ENCODE assay signal across 16 mouse cellular contexts in the genomic region with DNA sequence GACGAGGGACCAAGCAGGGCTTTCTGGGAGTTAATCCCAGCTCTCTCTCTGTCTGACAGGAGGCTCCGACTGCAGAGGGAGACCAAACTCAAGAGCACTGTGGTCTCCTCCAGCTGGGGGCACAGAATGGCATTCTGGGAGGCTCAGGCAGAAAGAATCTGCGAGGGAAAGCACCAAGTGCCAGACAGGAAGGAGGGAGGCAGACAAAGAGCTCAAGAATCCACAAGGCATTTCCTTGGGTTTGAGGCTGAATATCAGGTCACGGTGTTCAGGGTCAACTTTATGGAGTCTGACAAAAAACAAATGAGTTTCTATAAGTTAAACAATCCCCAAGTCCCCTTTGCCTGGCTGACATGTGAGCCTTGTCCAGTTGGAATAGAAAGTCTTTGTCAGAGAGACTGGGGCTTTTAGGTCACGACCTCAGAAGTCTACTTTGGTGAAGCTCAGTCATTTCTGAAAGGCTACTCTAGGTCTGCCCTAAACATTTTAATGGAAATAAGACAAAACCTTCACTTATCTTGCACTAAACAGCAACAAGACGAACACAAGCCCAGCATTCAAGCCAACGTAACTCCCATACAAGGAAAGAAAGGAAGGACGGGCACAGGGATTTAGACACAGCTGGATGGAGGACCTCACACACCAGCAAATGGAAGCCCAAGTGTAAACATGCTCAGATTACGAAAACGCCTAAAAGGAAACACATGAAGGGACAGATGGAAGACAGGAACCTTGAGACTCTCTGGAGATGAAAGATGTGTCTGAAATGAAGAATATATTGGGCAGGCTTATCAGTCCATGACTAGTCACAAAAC. TPM values are rescaled to one million over a fixed set of nuclear protein-coding genes. Genes with fewer than 3 reads are reported as not detected.
DNase-seq lines count a peak whose midpoint lies in the region; ATAC-seq lines count a peak whose summit lies in the region.
"Had no signal": no experiment of that assay in that cellular context is flagged by ENCODE, and none has a peak within 500 bp of the region (broad histone marks: within the 10 kb centered on the region; RNA-seq: fewer than 3 reads in every experiment).

No protein-coding gene starts in this region.

- H3K36me3 ChIP-seq in hindbrain, embryonic 10.5 days = no peaks in the 10 kb centered on the region
- no peaks in the 10 kb centered on the region for H3K36me3 ChIP-seq in hindbrain, embryonic 13.5 days
- no peaks in the 10 kb centered on the region for H3K36me3 ChIP-seq in midbrain, embryonic 10.5 days
- no peaks in the 10 kb centered on the region for H3K36me3 ChIP-seq in midbrain, embryonic 14.5 days (ENCODE audit: control insufficient read depth, insufficient read depth, low read length)
- no peaks in the 10 kb centered on the region for H3K36me3 ChIP-seq in stomach, embryonic 16.5 days (ENCODE audit: control insufficient read depth, insufficient read depth, low read length)
- H3K36me3 ChIP-seq: limb, embryonic 13.5 days; neural tube, embryonic 12.5 days had no signal

- no peak for ATAC-seq in hindbrain, embryonic 13.5 days (ENCODE audit: low FRiP score)
- no peak for ATAC-seq in midbrain, embryonic 14.5 days (ENCODE audit: low FRiP score, low TSS enrichment)
- ATAC-seq in stomach, embryonic 16.5 days (ENCODE audit: insufficient read depth, low FRiP score) = peak; percentile 16; the same call in 1 of the 2 replicates
- no peak for ATAC-seq in inflammation-experienced regulatory T-cells, adult 6 months
- ATAC-seq: forebrain, embryonic 13.5 days; hindbrain, embryonic 16.5 days had no signal

- no peak overlapping the region for H3K9ac ChIP-seq in hindbrain, embryonic 13.5 days
- no peak overlapping the region for H3K9ac ChIP-seq in midbrain, embryonic 14.5 days (replicated peaks; ENCODE audit: low read length)
- no peak overlapping the region for H3K9ac ChIP-seq in stomach, embryonic 16.5 days (ENCODE audit: low read length)
- H3K9ac ChIP-seq: forebrain, embryonic 13.5 days; limb, embryonic 13.5 days; neural tube, embryonic 12.5 days had no signal

- no peaks in the 10 kb centered on the region for H3K9me3 ChIP-seq in hindbrain, embryonic 10.5 days
- H3K9me3 ChIP-seq in hindbrain, embryonic 13.5 days = no peaks in the 10 kb centered on the region
- H3K9me3 ChIP-seq in midbrain, embryonic 10.5 days (replicated peaks) = no peaks in the 10 kb centered on the region
- H3K9me3 ChIP-seq in midbrain, embryonic 14.5 days (ENCODE audit: control insufficient read depth, low read length) = no peaks in the 10 kb centered on the region
- H3K9me3 ChIP-seq in stomach, embryonic 16.5 days (replicated peaks; ENCODE audit: control insufficient read depth, low read length) = no peaks in the 10 kb centered on the region
- H3K9me3 ChIP-seq: forebrain, embryonic 13.5 days; limb, embryonic 13.5 days; neural tube, embryonic 12.5 days had no signal

- no peak overlapping the region for H3K4me3 ChIP-seq in hindbrain, embryonic 10.5 days
- H3K4me3 ChIP-seq in hindbrain, embryonic 13.5 days = no peak overlapping the region
- no peak overlapping the region for H3K4me3 ChIP-seq in midbrain, embryonic 10.5 days
- no peak overlapping the region for H3K4me3 ChIP-seq in midbrain, embryonic 14.5 days (replicated peaks; ENCODE audit: low read depth, low read length)
- H3K4me3 ChIP-seq in stomach, embryonic 16.5 days (replicated peaks; ENCODE audit: low read length) = no peak overlapping the region
- H3K4me3 ChIP-seq: forebrain, embryonic 13.5 days; limb, embryonic 13.5 days; megakaryocyte, embryonic 14.5 days; neural tube, embryonic 12.5 days had no signal

- peaks cover 4% of the 10 kb centered on the region; the same call in 1 of the 2 replicates for H3K27me3 ChIP-seq in hindbrain, embryonic 10.5 days (ENCODE audit: insufficient read depth, poor library complexity, severe bottlenecking)
- no peaks in the 10 kb centered on the region for H3K27me3 ChIP-seq in hindbrain, embryonic 13.5 days
- 0 out of 2 replicates have a peak, but pooled peaks cover 6% of the 10 kb centered on the region for H3K27me3 ChIP-seq in midbrain, embryonic 10.5 days (ENCODE audit: low read depth, poor library complexity, severe bottlenecking)
- no peaks in the 10 kb centered on the region for H3K27me3 ChIP-seq in midbrain, embryonic 14.5 days (ENCODE audit: control insufficient read depth, insufficient read depth, low read length)
- no peaks in the 10 kb centered on the region for H3K27me3 ChIP-seq in stomach, embryonic 16.5 days (ENCODE audit: control insufficient read depth, insufficient read depth, low read length)
- H3K27me3 ChIP-seq: forebrain, embryonic 13.5 days; limb, embryonic 13.5 days; megakaryocyte, embryonic 14.5 days; neural tube, embryonic 12.5 days had no signal

- DNase-seq in hindbrain, embryonic 10.5 days (ENCODE audit: low spot score) = peak; percentile 55
- DNase-seq in midbrain, embryonic 10.5 days (ENCODE audit: low spot score) = peak; percentile 38
- DNase-seq in midbrain, embryonic 14.5 days = no peak
- peak; percentile 25 for DNase-seq in forelimb bud, embryonic 11.5 days (ENCODE audit: low read depth, low spot score)
- DNase-seq in Muller cell, postnatal 12 days (ENCODE audit: inconsistent ontology term) = no peak
- DNase-seq: cerebellum, postnatal 36 days; right cerebral cortex, postnatal 25 days; thymus, adult 18-20 months had no signal

- H3K4me1 ChIP-seq in hindbrain, embryonic 10.5 days (replicated peaks) = peaks cover 43% of the 10 kb centered on the region
- peaks cover 12% of the 10 kb centered on the region; the same call in 1 of the 2 replicates for H3K4me1 ChIP-seq in hindbrain, embryonic 13.5 days (replicated peaks)
- peaks cover 33% of the 10 kb centered on the region for H3K4me1 ChIP-seq in midbrain, embryonic 10.5 days
- H3K4me1 ChIP-seq in midbrain, embryonic 14.5 days (ENCODE audit: control insufficient read depth, insufficient read depth, low read length) = no peaks in the 10 kb centered on the region
- peaks cover 30% of the 10 kb centered on the region for H3K4me1 ChIP-seq in stomach, embryonic 16.5 days (ENCODE audit: control insufficient read depth, insufficient read depth, low read length)
- H3K4me1 ChIP-seq: forebrain, embryonic 13.5 days; megakaryocyte, embryonic 14.5 days; neural tube, embryonic 12.5 days had no signal

- H3K4me2 ChIP-seq in hindbrain, embryonic 13.5 days = no peak overlapping the region
- H3K4me2 ChIP-seq in midbrain, embryonic 14.5 days (ENCODE audit: low read length) = no peak overlapping the region
- H3K4me2 ChIP-seq in stomach, embryonic 16.5 days (ENCODE audit: low read depth, low read length) = no peak overlapping the region
- H3K4me2 ChIP-seq: forebrain, embryonic 13.5 days; limb, embryonic 13.5 days; neural tube, embryonic 12.5 days had no signal

- H3K27ac ChIP-seq in hindbrain, embryonic 10.5 days = peak overlapping the region; percentile 74
- no peak overlapping the region for H3K27ac ChIP-seq in hindbrain, embryonic 13.5 days
- H3K27ac ChIP-seq in midbrain, embryonic 10.5 days (replicated peaks) = peak overlapping the region; percentile 55
- H3K27ac ChIP-seq in midbrain, embryonic 14.5 days (replicated peaks; ENCODE audit: low read depth, low read length) = no peak overlapping the region
- H3K27ac ChIP-seq in stomach, embryonic 16.5 days (ENCODE audit: low read length) = peak overlapping the region; percentile 73
- H3K27ac ChIP-seq: forebrain, embryonic 13.5 days; limb, embryonic 13.5 days; neural tube, embryonic 12.5 days had no signal

- WGBS in hindbrain, embryonic 10.5 days = 22% methylated on average over 10 of the region's 10 CpGs
- WGBS in hindbrain, embryonic 13.5 days = 26% methylated on average over 10 of the region's 10 CpGs
- 17% methylated on average over 10 of the region's 10 CpGs for WGBS in midbrain, embryonic 10.5 days
- 25% methylated on average over 10 of the region's 10 CpGs for WGBS in midbrain, embryonic 14.5 days
- 27% methylated on average over 10 of the region's 10 CpGs for WGBS in stomach, embryonic 16.5 days

RNA-seq across cellular contexts. Expression of a gene that starts 47.8 kb away (rescaled TPM):
- polyA plus RNA-seq in hindbrain, embryonic 10.5 days (2016; fragmentation: Nextera tagmentation; extraction: Ambion mirVana) = 32.8 and 35.4 TPM in 2 replicates
- 13.1 and 14.7 TPM in 2 replicates for polyA plus RNA-seq in hindbrain, embryonic 13.5 days (2015; fragmentation: Nextera tagmentation; extraction: Ambion mirVana)
- 24.9 and 26.3 TPM in 2 replicates for polyA plus RNA-seq in midbrain, embryonic 10.5 days (2016; fragmentation: Nextera tagmentation; extraction: Ambion mirVana)
- polyA plus RNA-seq in midbrain, embryonic 14.5 days (2014; fragmentation: Nextera tagmentation; extraction: Ambion mirVana) = 3.7 and 8.4 TPM in 2 replicates
- 26.1 and 26.7 TPM in 2 replicates for polyA plus RNA-seq in stomach, embryonic 16.5 days (2015; fragmentation: Nextera tagmentation; extraction: Ambion mirVana)
- polyA plus RNA-seq in inflammation-experienced regulatory T-cells, adult 6 months (2017; shearing (Covaris generic)) = not detected

Comparison
In these comparisons a context has a peak if more than half of its experiments do, and no peak if none do; other contexts are left out.
1. DNase-seq: peak in hindbrain, embryonic 10.5 days (single experiment), midbrain, embryonic 10.5 days (single experiment) and forelimb bud, embryonic 11.5 days (single experiment); none in midbrain, embryonic 14.5 days (single experiment) and Muller cell, postnatal 12 days (single experiment).
2. H3K27ac ChIP-seq: peak in hindbrain, embryonic 10.5 days (single experiment), midbrain, embryonic 10.5 days (single experiment) and stomach, embryonic 16.5 days (single experiment); none in hindbrain, embryonic 13.5 days (single experiment) and midbrain, embryonic 14.5 days (single experiment).